Mouse (Mus musculus) spleen, adult 2 months (tissue): ENCODE results near the gene Gpr152. TPM values are rescaled to one million over a fixed set of nuclear protein-coding genes. Genes with fewer than 3 reads are reported as not detected.
"Not testable (repeated sequence)": the region's sequence is repeated elsewhere in the genome, so short reads cannot be mapped to it uniquely, and the experiment has no call there.

Experiments
- DNase-seq, 2 experiments: peaks; one replicate each; pipeline versions ENCODE4 v3.0.0 to v3.0.0-alpha.2; 2012 to 2021; ENCODE audit warnings: low spot score in 2 of 2, low read depth in 1 of 2
- H3K27ac ChIP-seq: fragments of 200-500 bp; 2 replicates; pipeline ENCODE4 v1.5.1; 2012; ENCODE audit warnings: low read length, inconsistent platforms; ENCODE audit not compliant: insufficient read depth
- H3K27me3 ChIP-seq: fragments of 200-500 bp; 2 replicates; pipeline ENCODE4 v1.6.1; 2012; ENCODE audit warnings: mild to moderate bottlenecking, moderate library complexity, low read length, inconsistent platforms; ENCODE audit not compliant: control insufficient read depth, insufficient read depth
- H3K36me3 ChIP-seq: fragments of 200-500 bp; 2 replicates; pipeline ENCODE4 v1.6.1; 2012; ENCODE audit warnings: mild to moderate bottlenecking, low read length, inconsistent platforms; ENCODE audit not compliant: control insufficient read depth, insufficient read depth
- H3K4me1 ChIP-seq: fragments of 200-500 bp; 2 replicates; pipeline ENCODE4 v1.6.1; 2011; ENCODE audit warnings: inconsistent platforms; ENCODE audit not compliant: control insufficient read depth, insufficient read depth, insufficient read length
- H3K4me3 ChIP-seq: fragments of 200-500 bp; 2 replicates; pipeline ENCODE4 v1.5.1; 2011; ENCODE audit warnings: mild to moderate bottlenecking, inconsistent platforms; ENCODE audit not compliant: insufficient read depth, insufficient read length; ENCODE audit errors: extremely low read depth
- CTCF ChIP-seq: fragments of 200-500 bp; IDR thresholded peaks from 2 replicates; pipeline ENCODE4 v1.5.1; 2011; ENCODE audit warnings: mild to moderate bottlenecking, inconsistent platforms; ENCODE audit not compliant: insufficient read depth, insufficient read length, insufficient replicate concordance; ENCODE audit errors: extremely low read depth
- POLR2A ChIP-seq: fragments of 200-500 bp; IDR thresholded peaks from 2 replicates; pipeline ENCODE4 v1.6.1; 2011; ENCODE audit warnings: low read depth, low read length, inconsistent platforms
- WGBS: fragments of 180-500 bp; shearing (Covaris S2); methylation state at CpG from one replicate; pipeline ENCODE4 v1.1.7; 2018; 5-methylcytosine and 5-hydroxymethylcytosine counted together
- polyA plus RNA-seq: library from polyadenylated mRNA; depleted of rRNA; stranded (reverse); fragments of >200 nt; gene quantifications from 2 replicates; pipeline ENCODE4 v1.2.3, GENCODE M21; 2012

The Gpr152 gene
- polyA plus RNA-seq, 1 experiment: 0.09 TPM

- WGBS: 96% methylated on average over 10 of the region's 10 CpGs
- no peak for DNase-seq
- H3K27ac ChIP-seq: peak overlapping the region; percentile 95
- H3K4me3 ChIP-seq: no peak overlapping the region
- H3K27me3 ChIP-seq: no peaks in the 10 kb centered on the region
- H3K36me3 ChIP-seq: peaks cover 41% of the 10 kb centered on the region
- peaks cover 29% of the 10 kb centered on the region for H3K4me1 ChIP-seq
- TF ChIP-seq CTCF: no peak
- TF ChIP-seq POLR2A: no peak
These were observed 24.4 kb upstream of the Gpr152 start for GRCm38 (mm10) chr19:4115144-4115543.

GRCm38 (mm10) chr19:4115816-4116215, 23.8 kb upstream of the Gpr152 start:
- 94% methylated on average over 11 of the region's 11 CpGs for WGBS

GRCm38 (mm10) chr19:4117006-4117405, 22.6 kb upstream of the Gpr152 start:
- 57% methylated on average over 7 of the region's 7 CpGs for WGBS
- Histone ChIP-seq H3K4me3 (no peak overlapping the region), H3K27ac (peak overlapping the region; percentile 15; the same call in 1 of the 2 replicates), H3K4me1 (peaks cover 36% of the 10 kb centered on the region), H3K27me3 (no peaks in the 10 kb centered on the region), H3K36me3 (peaks cover 29% of the 10 kb centered on the region)
- DNase-seq: no peak
- TF ChIP-seq POLR2A (no peak), CTCF (no peak)

More at GRCm38 (mm10) chr19:4115816-4116215, 23.8 kb upstream of the Gpr152 start:
- peaks cover 35% of the 10 kb centered on the region for H3K4me1 ChIP-seq
- TF ChIP-seq POLR2A: no peak
- no peak for TF ChIP-seq CTCF
- no peak overlapping the region for H3K4me3 ChIP-seq
- H3K36me3 ChIP-seq: peaks cover 38% of the 10 kb centered on the region
- H3K27me3 ChIP-seq: no peaks in the 10 kb centered on the region
- peak overlapping the region; percentile 1; the same call in 1 of the 2 replicates for H3K27ac ChIP-seq
- DNase-seq: no peak

- no peak for DNase-seq
- Histone ChIP-seq H3K27me3 (no peaks in the 10 kb centered on the region), H3K4me1 (peaks cover 35% of the 10 kb centered on the region), H3K36me3 (peaks cover 21% of the 10 kb centered on the region), H3K4me3 (no peak overlapping the region), H3K27ac (peak overlapping the region; percentile 72)
- WGBS: 80% methylated on average over 2 of the region's 2 CpGs
- no peak for TF ChIP-seq CTCF
- TF ChIP-seq POLR2A: no peak
These were observed 21.2 kb upstream of the Gpr152 start for GRCm38 (mm10) chr19:4118350-4118749.

GRCm38 (mm10) chr19:4119716-4120487, 19.7 kb upstream of the Gpr152 start:
- H3K4me1 ChIP-seq: peaks cover 30% of the 10 kb centered on the region
- H3K27me3 ChIP-seq: no peaks in the 10 kb centered on the region
- H3K4me3 ChIP-seq: peak overlapping the region; percentile 8
- DNase-seq: peak; percentile 9 to 69
- peaks cover 16% of the 10 kb centered on the region for H3K36me3 ChIP-seq
- TF ChIP-seq CTCF (no peak), POLR2A (no peak)
- H3K27ac ChIP-seq: peak overlapping the region; percentile 99
- WGBS: 30% methylated on average over 6 of the region's 6 CpGs

GRCm38 (mm10) chr19:4120496-4120895, 19.1 kb upstream of the Gpr152 start:
- WGBS: 62% methylated on average over 2 of the region's 2 CpGs
- TF ChIP-seq CTCF: no peak
- no peak for TF ChIP-seq POLR2A
- DNase-seq: peak in 1 of 2 experiments; percentile 4
- peak overlapping the region; percentile 99 for H3K27ac ChIP-seq
- no peaks in the 10 kb centered on the region for H3K27me3 ChIP-seq
- peak overlapping the region; percentile 8 for H3K4me3 ChIP-seq
- H3K36me3 ChIP-seq: peaks cover 11% of the 10 kb centered on the region
- peaks cover 29% of the 10 kb centered on the region for H3K4me1 ChIP-seq

- no peak for TF ChIP-seq CTCF
- TF ChIP-seq POLR2A: peak; percentile 80
- no peaks in the 10 kb centered on the region for H3K27me3 ChIP-seq
- DNase-seq: peak; percentile 99
- peak overlapping the region; percentile 90 for H3K4me3 ChIP-seq
- H3K4me1 ChIP-seq: peaks cover 29% of the 10 kb centered on the region
- H3K27ac ChIP-seq: peak overlapping the region; percentile 99
- peaks cover 5% of the 10 kb centered on the region; the same call in 1 of the 2 replicates for H3K36me3 ChIP-seq
- 2% methylated on average over 38 of the region's 38 CpGs for WGBS
These were observed 18.3 kb upstream of the Gpr152 start for GRCm38 (mm10) chr19:4121097-4121805.

- not testable (repeated sequence) for H3K4me3 ChIP-seq, H3K36me3 ChIP-seq, H3K27me3 ChIP-seq
- peak in 1 of 2 experiments; percentile 15 for DNase-seq
- WGBS: 30% methylated on average over 6 of the region's 6 CpGs
- H3K4me1 ChIP-seq: peaks cover 32% of the 10 kb centered on the region
- H3K27ac ChIP-seq: peak overlapping the region; percentile 78
These were observed 17.7 kb upstream of the Gpr152 start for GRCm38 (mm10) chr19:4121896-4122295.
